Mouse (Mus musculus) mouse trophoblast stem cell (cell line): ENCODE results near the gene Cdk2ap2.
"Not testable (repeated sequence)": the region's sequence is repeated elsewhere in the genome, so short reads cannot be mapped to it uniquely, and the experiment has no call there.

ENCODE experiments used
- in situ Hi-C, 2 experiments: fragments of 300-500 bp; cut with MseI, MboI; formaldehyde crosslinking; loops; 2 replicates in 1 of 2; 3 replicates in 1 of 2; pipeline ENCODE4 v1.15.1; 2025

Gene Cdk2ap2

DNA sequence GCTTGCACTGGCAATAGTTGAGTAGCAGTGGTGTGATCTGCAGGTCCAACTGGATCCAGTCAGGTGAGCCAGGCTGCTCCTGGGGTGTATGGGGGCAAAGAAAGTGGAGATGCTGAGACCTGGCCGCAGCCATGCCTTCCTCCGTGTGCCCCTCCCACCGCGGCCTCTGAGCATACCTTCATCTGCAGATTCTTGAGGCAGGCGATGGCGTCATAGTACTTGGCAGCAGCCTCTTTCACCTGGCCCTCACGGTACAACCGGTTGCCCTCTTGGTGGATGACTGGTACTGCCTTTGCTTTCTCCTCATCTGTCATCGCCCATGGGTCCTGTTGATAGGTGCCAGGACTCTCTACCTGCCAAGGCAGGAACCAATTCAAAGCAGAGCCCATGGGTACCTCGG is 18.2 kb downstream of the Cdk2ap2 start:
- in situ Hi-C loops = no loop called here

- in situ Hi-C loops = no loop called here
These were observed 18.8 kb downstream of the Cdk2ap2 start for GRCm38 (mm10) chr19:4115816-4116215.

DNA sequence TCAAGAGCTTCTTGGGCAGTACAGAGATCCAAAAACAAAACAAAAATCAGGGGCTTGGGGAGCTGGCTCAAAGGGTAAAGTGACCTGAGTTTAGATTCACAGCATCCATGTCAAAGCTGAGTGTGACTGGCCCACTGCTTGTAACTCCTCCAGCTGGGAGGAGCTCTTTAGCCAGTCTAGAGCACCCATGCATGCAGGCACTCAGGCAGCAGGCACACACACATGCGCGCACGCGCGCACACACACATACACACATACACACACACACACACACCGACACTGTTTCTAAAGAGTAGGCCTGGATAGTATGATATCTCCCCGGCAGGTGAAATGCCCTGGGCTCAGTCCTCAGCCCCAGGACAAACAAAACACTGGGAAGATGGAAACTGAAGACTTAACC is 20.0 kb downstream of the Cdk2ap2 start:
- in situ Hi-C loops = no loop called here

GRCm38 (mm10) chr19:4118350-4118749 is 21.4 kb downstream of the Cdk2ap2 start:
- in situ Hi-C loops = no loop called here

DNA sequence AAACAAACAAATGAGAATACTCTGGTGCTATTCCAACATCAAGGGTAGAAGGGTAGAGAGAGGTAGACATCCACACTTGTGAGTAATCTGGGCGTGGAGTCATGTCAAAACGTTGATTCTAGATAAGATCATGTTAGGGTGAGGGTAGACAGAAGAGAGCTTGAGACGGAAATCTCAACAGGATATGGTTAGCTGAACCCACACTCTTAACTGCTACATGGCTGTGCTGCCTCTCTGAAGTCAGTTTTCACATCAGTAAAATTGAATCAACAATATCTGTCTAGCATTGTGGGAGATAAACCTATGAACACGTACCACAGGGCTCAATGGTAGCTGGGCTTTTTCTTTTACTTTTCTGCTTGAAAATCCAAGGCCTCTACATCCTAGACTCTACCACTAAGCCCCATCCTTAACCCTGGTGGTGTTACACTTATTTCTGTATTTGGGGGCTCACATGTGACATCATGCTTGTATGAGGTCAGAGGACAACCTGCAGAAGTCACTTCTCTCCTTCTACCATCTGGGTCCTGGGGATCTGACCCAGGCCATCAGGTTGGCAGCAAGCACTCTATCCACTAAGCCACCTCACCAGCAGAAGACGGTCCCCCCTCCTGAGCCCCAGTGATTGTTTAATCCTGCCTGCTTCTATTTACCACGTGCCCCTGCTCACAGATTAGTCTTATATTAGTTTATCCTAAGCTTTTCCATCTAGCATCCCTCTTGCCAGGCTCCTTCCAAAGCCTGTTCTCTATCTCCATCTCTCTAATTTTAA is 22.9 kb downstream of the Cdk2ap2 start:
- in situ Hi-C loops = no loop called here

GRCm38 (mm10) chr19:4120496-4120895 is 23.5 kb downstream of the Cdk2ap2 start:
- in situ Hi-C loops = no loop called here

DNA sequence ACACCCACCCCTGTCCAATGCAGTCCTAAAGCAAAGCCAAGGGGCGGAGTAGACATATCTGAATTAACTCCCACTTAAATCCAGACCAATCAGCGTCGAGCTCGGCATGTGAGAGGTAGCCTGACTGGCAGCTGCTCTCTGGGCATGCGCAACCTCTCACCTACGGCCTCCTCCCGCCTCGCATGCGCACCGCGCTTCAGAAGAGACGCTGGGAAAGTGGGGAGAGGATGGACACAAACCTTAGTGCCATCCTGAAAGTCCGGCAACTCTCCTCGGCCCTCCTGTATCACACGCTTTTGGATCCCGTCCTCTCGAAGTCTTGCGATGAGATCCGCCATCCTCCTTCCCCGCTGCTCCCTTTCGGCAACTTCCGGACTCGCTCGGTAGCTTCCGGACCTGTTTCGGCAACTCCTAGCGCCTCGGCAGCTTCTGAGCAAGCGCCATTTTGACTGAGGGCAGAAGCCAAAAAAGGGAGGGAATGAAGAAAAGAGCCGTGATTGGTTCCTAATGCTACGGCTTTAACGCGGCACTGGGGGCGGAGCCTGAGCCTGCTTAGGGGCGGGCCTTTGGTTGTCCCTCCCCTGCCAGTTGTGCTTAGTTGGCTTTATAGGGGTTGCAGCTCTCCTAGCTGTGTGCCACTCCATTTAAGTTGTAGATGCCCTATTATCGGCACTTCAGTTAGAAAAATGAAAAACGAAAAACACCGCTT is 24.3 kb downstream of the Cdk2ap2 start:
- in situ Hi-C loops = no loop called here

GRCm38 (mm10) chr19:4121896-4122295 is 24.9 kb downstream of the Cdk2ap2 start:
- in situ Hi-C loops = not testable (repeated sequence)

- in situ Hi-C loops = no loop called here
These were observed 25.7 kb downstream of the Cdk2ap2 start for GRCm38 (mm10) chr19:4122411-4123370.

DNA sequence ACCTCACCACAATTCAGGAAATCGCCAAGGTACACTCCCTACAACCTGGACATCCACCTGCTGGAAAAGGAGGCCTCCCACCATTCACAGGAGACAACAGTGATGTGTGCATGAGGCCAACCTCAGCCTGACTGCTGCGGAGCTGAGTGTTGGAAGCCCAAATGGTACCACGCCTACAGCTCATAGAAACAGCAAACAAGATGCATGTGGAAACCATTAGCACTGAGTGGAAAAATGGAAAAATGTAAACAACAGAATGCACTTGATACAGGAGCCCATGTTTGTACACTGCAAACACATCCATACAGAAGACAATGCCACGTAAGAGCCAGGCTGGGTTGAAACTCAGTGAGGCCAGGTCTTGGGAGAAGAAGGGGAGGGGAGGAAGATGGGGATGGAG is 27.4 kb downstream of the Cdk2ap2 start:
- in situ Hi-C loops = no loop called here

- in situ Hi-C loops = not testable (repeated sequence)
These were observed 28.3 kb downstream of the Cdk2ap2 start for GRCm38 (mm10) chr19:4125268-4125667.

- in situ Hi-C loops = no loop called here
These were observed 29.0 kb downstream of the Cdk2ap2 start, which contains the start of gene Aip for GRCm38 (mm10) chr19:4125741-4126696. Gene Aip (minus strand): TSS chr19:4125858.

DNA sequence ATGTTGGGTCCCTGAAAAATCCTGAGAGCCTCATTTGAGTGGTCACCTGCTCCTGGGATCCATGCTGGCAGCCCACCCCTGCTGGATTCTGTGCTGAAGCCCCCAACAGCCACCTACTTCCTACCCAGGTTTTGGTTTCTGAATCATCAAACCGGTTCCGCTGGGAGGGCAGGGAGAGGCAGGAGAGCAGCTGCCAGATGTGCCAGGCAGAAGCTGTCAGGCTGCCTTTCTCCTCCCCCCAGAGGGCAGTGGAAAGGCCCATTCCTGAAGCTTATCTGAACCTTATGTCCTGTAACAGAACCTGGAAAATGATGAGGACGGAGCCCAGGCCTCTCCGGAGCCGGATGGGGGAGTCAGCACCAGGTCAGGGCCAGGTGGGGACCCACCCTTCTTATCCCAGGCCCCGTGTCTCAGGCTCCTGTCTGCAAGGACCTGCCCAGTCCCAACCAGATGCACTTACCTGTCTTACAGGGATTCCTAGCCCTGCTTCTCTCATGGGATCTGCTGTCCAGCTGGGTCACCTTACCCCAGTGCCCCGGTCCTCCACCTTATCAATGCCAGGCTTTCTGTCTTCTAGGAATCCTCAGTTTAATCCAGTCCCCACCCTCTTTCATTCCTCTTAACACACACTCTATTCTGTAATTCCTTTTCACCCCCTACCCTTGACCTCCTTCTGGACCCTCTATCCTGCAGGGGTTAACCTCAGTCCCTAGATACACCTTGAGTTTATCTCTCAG is 29.9 kb downstream of the Cdk2ap2 start:
- in situ Hi-C loops = no loop called here

GRCm38 (mm10) chr19:4129462-4129861 is 32.5 kb downstream of the Cdk2ap2 start:
- in situ Hi-C loops = no loop called here

DNA sequence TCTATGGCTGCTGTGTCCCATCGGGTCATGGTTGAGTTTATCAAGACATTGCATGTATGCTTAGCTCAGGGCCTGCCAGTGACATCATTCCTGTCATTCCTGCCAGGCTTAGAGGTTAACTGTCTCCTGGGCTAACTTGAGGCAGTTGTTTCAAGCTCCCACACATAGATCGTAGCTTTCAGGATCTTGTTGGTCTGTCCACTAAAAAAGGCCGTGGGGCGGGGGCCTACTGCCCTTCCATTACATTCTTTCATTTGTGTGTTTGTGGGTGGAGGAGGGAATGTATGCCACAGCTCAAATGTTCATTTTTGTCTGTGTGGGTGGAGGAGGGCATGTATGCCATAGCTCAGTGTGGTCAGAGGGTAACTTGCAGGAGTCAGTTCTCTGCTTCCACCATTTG is 33.1 kb downstream of the Cdk2ap2 start:
- in situ Hi-C loops = no loop called here

GRCm38 (mm10) chr19:4131075-4131474 is 34.1 kb downstream of the Cdk2ap2 start:
- in situ Hi-C loops = no loop called here

DNA sequence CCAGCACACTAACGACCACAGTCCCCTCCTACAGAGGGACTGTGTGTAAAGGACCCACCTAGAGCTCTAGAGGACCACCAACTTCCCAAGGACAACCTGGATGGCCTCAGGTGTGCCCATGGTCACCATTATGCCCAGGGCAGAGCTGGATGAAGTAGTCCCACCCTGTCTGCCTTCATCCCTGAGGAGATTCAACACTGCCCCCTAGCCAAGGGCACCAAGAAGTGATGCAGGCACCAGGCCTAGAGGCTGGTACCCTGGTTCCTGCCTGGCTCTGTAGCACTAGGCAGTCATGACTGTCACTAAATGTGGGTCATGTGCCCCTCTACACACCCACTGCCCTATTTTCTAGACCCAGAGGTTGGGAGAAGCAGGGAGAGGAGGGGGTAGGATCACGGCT is 34.8 kb downstream of the Cdk2ap2 start:
- in situ Hi-C loops = no loop called here

GRCm38 (mm10) chr19:4134354-4134753 is 37.4 kb downstream of the Cdk2ap2 start:
- in situ Hi-C loops = no loop called here

GRCm38 (mm10) chr19:4135229-4135962 is 38.4 kb downstream of the Cdk2ap2 start:
- in situ Hi-C loops = not testable (repeated sequence)
